8 mouse cellular contexts compared by ENCODE assay signal in genomic region chr14:22759673-22760072, GRCm38 (mm10).
A peak's percentile ranks its signal among the peaks of the same experiment; 100 is the strongest.
DNase-seq lines count a peak whose midpoint lies in the region; ATAC-seq and TF ChIP-seq lines count a peak whose summit lies in the region.
"Had no signal": no experiment of that assay in that cellular context is flagged by ENCODE, and none has a peak within 500 bp of the region (broad histone marks: within the 10 kb centered on the region; RNA-seq: fewer than 3 reads in every experiment).

No protein-coding gene starts in this region.

- H3K27ac ChIP-seq in embryonic facial prominence, embryonic 14.5 days (replicated peaks; ENCODE audit: low read depth, low read length): no peak overlapping the region
- peak overlapping the region; percentile 93 for H3K27ac ChIP-seq in kidney, adult 2 months (ENCODE audit: insufficient read depth, low read depth, low read length)
- no peak overlapping the region for H3K27ac ChIP-seq in midbrain, embryonic 14.5 days (replicated peaks; ENCODE audit: low read depth, low read length)
- H3K27ac ChIP-seq: hindbrain, postnatal 0 days had no signal

- no peak overlapping the region for H3K4me2 ChIP-seq in embryonic facial prominence, embryonic 14.5 days (ENCODE audit: low read depth, low read length)
- no peak overlapping the region for H3K4me2 ChIP-seq in midbrain, embryonic 14.5 days (ENCODE audit: low read length)

- no peak for TF ChIP-seq POLR2A in kidney, adult 2 months (IDR thresholded peaks at IDR 0.05; ENCODE audit: low read depth, low read length)

- H3K9ac ChIP-seq in embryonic facial prominence, embryonic 14.5 days (ENCODE audit: low read depth, low read length): no peak overlapping the region
- no peak overlapping the region for H3K9ac ChIP-seq in midbrain, embryonic 14.5 days (replicated peaks; ENCODE audit: low read length)

- no peak overlapping the region for H3K4me3 ChIP-seq in embryonic facial prominence, embryonic 14.5 days (ENCODE audit: low read depth, low read length)
- no peak overlapping the region for H3K4me3 ChIP-seq in kidney, adult 2 months (ENCODE audit: insufficient read depth, low read depth, low read length)
- no peak overlapping the region for H3K4me3 ChIP-seq in midbrain, embryonic 14.5 days (replicated peaks; ENCODE audit: low read depth, low read length)

- no peaks in the 10 kb centered on the region for H3K9me3 ChIP-seq in embryonic facial prominence, embryonic 14.5 days (ENCODE audit: control insufficient read depth, low read length)
- no peaks in the 10 kb centered on the region for H3K9me3 ChIP-seq in midbrain, embryonic 14.5 days (ENCODE audit: control insufficient read depth, low read length)

- no peak for TF ChIP-seq CTCF in kidney, adult 2 months (conservative IDR thresholded peaks at IDR 0.05; ENCODE audit: insufficient read depth, insufficient read length, low read depth, low read length)

- no peaks in the 10 kb centered on the region for H3K36me3 ChIP-seq in embryonic facial prominence, embryonic 14.5 days (ENCODE audit: control insufficient read depth, insufficient read depth, low read length)
- no peaks in the 10 kb centered on the region for H3K36me3 ChIP-seq in kidney, adult 2 months (ENCODE audit: control insufficient read depth, insufficient read depth, low read length)
- no peaks in the 10 kb centered on the region for H3K36me3 ChIP-seq in midbrain, embryonic 14.5 days (ENCODE audit: control insufficient read depth, insufficient read depth, low read length)

- peaks cover 5% of the 10 kb centered on the region; the same call in 1 of the 2 replicates for H3K4me1 ChIP-seq in embryonic facial prominence, embryonic 14.5 days (ENCODE audit: control insufficient read depth, insufficient read depth, low read length)
- peaks cover 11% of the 10 kb centered on the region for H3K4me1 ChIP-seq in kidney, adult 2 months (ENCODE audit: control insufficient read depth, insufficient read depth, low read length)
- no peaks in the 10 kb centered on the region for H3K4me1 ChIP-seq in midbrain, embryonic 14.5 days (ENCODE audit: control insufficient read depth, insufficient read depth, low read length)

- ATAC-seq in embryonic facial prominence, embryonic 14.5 days (ENCODE audit: low read depth): no peak
- no peak for ATAC-seq in midbrain, embryonic 14.5 days (ENCODE audit: low FRiP score, low TSS enrichment)
- ATAC-seq: hindbrain, postnatal 0 days had no signal

- no peaks in the 10 kb centered on the region for H3K27me3 ChIP-seq in embryonic facial prominence, embryonic 14.5 days (replicated peaks; ENCODE audit: control insufficient read depth, insufficient read depth, low read length)
- no peaks in the 10 kb centered on the region for H3K27me3 ChIP-seq in kidney, adult 2 months (replicated peaks; ENCODE audit: control insufficient read depth, insufficient read depth, low read length)
- H3K27me3 ChIP-seq in midbrain, embryonic 14.5 days (ENCODE audit: control insufficient read depth, insufficient read depth, low read length): no peaks in the 10 kb centered on the region

- DNase-seq in adrenal gland, postnatal 36 days: peak; percentile 6 to 11
- DNase-seq in embryonic facial prominence, embryonic 14.5 days (ENCODE audit: low spot score): peak; percentile 34
- DNase-seq in kidney, adult 2 months: peak; percentile 76
- DNase-seq in lung, postnatal 10 days: peak; percentile 61
- DNase-seq in midbrain, embryonic 14.5 days: no peak
- no peak for DNase-seq in ovary, postnatal 14 days (ENCODE audit: low spot score)
- DNase-seq in urinary bladder, postnatal 10 days (ENCODE audit: low spot score): no peak

Comparison
In these comparisons a context has a peak if more than half of its experiments do, and no peak if none do; other contexts are left out.
1. DNase-seq: peak in adrenal gland, postnatal 36 days (2 of 2), embryonic facial prominence, embryonic 14.5 days (single experiment), kidney, adult 2 months (single experiment) and lung, postnatal 10 days (single experiment); none in midbrain, embryonic 14.5 days (single experiment), ovary, postnatal 14 days (single experiment) and urinary bladder, postnatal 10 days (single experiment).